Mouse (Mus musculus) macrophage (primary cell): ENCODE data around the gene Layn. TPM values are rescaled to one million over a fixed set of nuclear protein-coding genes. Genes with fewer than 3 reads are reported as not detected.
A peak's percentile ranks its signal among the peaks of the same experiment; 100 is the strongest.

Experiments used
- H3K27ac ChIP-seq: fragments of 350-480 bp; formaldehyde crosslinking; 2 replicates; pipeline ENCODE4 v1.9.0; 2021
- H3K36me3 ChIP-seq: fragments of 350-480 bp; formaldehyde crosslinking; 2 replicates; pipeline ENCODE4 v1.9.0; 2021; ENCODE audit errors: inconsistent target
- H3K4me3 ChIP-seq: fragments of 350-480 bp; formaldehyde crosslinking; 2 replicates; pipeline ENCODE4 v1.9.0; 2021; ENCODE audit errors: inconsistent target
- H3K79me2 ChIP-seq: fragments of 350-480 bp; formaldehyde crosslinking; 2 replicates; pipeline ENCODE4 v1.9.0; 2021; ENCODE audit errors: inconsistent target
- WGBS: methylation state at CpG from one replicate; pipeline ENCODE4 v1.1.7; 2026; ENCODE audit warnings: inconsistent platforms; ENCODE audit not compliant: missing documents; 5-methylcytosine and 5-hydroxymethylcytosine counted together
- polyA plus RNA-seq: library from polyadenylated mRNA; stranded (reverse); fragments of 250-400 nt; gene quantifications from 3 replicates; pipeline ENCODE4 v1.2.4, GENCODE M21; 2018; ENCODE audit warnings: inconsistent platforms
- total RNA-seq, 78 experiments: library from RNA; depleted of rRNA; stranded (reverse); fragments of 250-400 nt; gene quantifications; 1 replicate in 9 of 78; 2 replicates in 24 of 78; 3 replicates in 43 of 78; 4 replicates in 2 of 78; pipeline ENCODE4 v1.2.4; 2018; ENCODE audit warnings: inconsistent platforms in 56 of 78

Gene Layn
- 10 to 100 TPM in 18 of 26 experiments, 1 to 10 TPM in 8; 5.2 to 54.7 (median 15.2) TPM for total RNA-seq (2018; cell fraction: chromatin; rRNA removed)
- total RNA-seq (2018; cell fraction: cytosol; rRNA removed) = 10 to 100 TPM in 15 of 26 experiments, 1 to 10 TPM in 11; 5.9 to 41.5 (median 14.4) TPM
- 10 to 100 TPM in 21 of 26 experiments, 1 to 10 TPM in 5; 2.9 to 30.2 (median 13.5) TPM for total RNA-seq (2018; cell fraction: nucleus; rRNA removed)
- 5.6 to 10.0 TPM (median 5.9 TPM) in 3 replicates for polyA plus RNA-seq

DNA sequence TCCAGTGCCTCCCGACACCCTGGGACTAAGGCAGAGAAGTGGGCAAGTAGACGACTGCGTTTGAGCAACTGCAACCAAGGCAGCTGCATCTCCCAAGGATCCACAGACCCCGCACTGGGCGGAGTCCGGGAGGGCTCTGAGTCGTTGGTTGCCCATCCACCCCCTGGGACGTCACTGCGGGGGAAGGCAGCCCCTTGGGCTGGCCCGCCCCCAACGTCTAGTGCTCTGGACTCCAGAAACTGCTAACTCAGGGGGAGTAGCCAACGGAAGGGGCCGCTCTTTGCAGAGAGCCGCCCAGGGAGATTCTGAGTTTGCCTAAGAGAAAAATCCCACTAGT is at the start of gene Layn:
TSS of gene Layn (minus strand) at position 116 of the 337 bp plus-strand sequence.
- WGBS = under 1% methylated on average over 14 of the region's 14 CpGs
- Histone ChIP-seq H3K79me2 (no peaks in the 10 kb centered on the region), H3K4me3 (peak within 1 kb of the TSS; percentile 46), H3K36me3 (no peaks in the 10 kb centered on the region), H3K27ac (no peak within 1 kb of the TSS)

- no peaks in the 10 kb centered on the region for H3K79me2 ChIP-seq
- 72% methylated on average over 4 of the region's 4 CpGs for WGBS
- no peak overlapping the region for H3K4me3 ChIP-seq
- no peak overlapping the region for H3K27ac ChIP-seq
- H3K36me3 ChIP-seq = no peaks in the 10 kb centered on the region
These were observed 37.9 kb upstream of the Layn start for GRCm38 (mm10) chr9:51114767-51115166.

DNA sequence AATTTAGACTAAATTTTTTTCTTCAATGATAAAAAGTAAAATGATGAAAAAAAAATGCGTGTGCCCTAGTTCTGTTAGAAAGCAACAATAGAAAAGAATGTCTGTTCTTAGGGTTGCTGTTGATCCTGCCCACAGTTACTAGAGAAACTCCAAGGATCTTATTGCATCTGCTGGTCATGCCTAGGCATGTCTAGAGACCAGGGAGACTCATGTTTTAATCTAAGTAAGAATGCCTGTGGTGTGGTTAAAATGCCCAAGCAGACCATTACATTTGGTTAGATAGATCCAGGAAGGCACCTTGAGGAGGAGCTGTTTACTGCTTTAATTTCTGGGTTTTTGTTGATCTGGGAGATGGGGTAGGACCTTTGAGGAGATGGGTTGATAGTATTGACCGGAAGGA is 28.9 kb upstream of the Layn start:
- WGBS = 58% methylated on average over 2 of the region's 2 CpGs
- Histone ChIP-seq H3K79me2 (no peaks in the 10 kb centered on the region), H3K27ac (no peak overlapping the region), H3K4me3 (no peak overlapping the region), H3K36me3 (no peaks in the 10 kb centered on the region)

DNA sequence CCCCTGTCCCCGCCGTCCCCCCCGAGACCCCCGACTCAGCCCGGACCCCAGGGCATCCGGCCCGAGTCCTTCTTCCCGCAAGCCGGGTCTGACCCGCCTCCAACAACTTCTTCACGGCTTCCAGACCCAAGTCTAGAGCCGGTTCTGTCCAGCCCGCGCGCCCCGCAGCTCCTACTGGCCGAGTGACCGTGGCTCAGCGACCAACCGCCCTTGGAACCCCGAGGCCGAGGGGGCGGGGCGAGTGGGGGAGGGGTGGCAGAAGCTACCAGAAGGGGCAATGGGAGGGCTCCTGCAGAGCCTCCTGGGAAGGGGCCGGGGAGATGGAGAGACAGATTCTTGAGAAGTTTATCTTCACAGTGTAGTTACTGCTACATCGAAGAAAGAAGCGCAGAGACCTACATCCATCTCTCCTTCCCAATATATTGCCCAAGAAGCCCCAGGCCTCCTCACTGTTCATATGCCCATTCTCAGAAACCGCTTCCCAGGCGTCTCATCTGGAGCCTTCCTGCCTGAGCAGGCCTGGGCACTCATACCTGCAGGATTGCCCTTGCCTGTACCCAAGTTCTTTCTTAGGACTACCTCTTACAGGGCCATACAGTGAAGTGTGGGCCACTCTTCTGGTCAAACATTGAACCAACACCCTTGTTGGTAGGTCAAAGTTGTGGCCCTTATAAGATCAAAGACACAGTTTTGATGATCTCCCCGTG is 27.1 kb upstream of the Layn start:
- H3K36me3 ChIP-seq = no peaks in the 10 kb centered on the region
- no peak overlapping the region for H3K4me3 ChIP-seq

GRCm38 (mm10) chr9:51102963-51103807 is 26.3 kb upstream of the Layn start:
- H3K36me3 ChIP-seq = no peaks in the 10 kb centered on the region
- H3K27ac ChIP-seq = no peak overlapping the region
- H3K79me2 ChIP-seq = no peaks in the 10 kb centered on the region
- WGBS = 5% methylated on average over 38 of the region's 44 CpGs
- H3K4me3 ChIP-seq = no peak overlapping the region

More for the DNA sequence above, 27.1 kb upstream of the Layn start:
- 28% methylated on average over 20 of the region's 30 CpGs for WGBS
- H3K27ac ChIP-seq = no peak overlapping the region
- no peaks in the 10 kb centered on the region for H3K79me2 ChIP-seq

GRCm38 (mm10) chr9:51101756-51102425 is 25.0 kb upstream of the Layn start, which contains the start of gene 4833427G06Rik:
Gene 4833427G06Rik (minus strand): TSS chr9:51102078.
- H3K27ac ChIP-seq = no peak within 1 kb of the TSS
- no peaks in the 10 kb centered on the region for H3K36me3 ChIP-seq
- H3K4me3 ChIP-seq = no peak within 1 kb of the TSS
- WGBS = 11% methylated on average over 27 of the region's 27 CpGs
- no peaks in the 10 kb centered on the region for H3K79me2 ChIP-seq

- 52% methylated on average over 2 of the region's 2 CpGs for WGBS
- Histone ChIP-seq H3K27ac (no peak overlapping the region), H3K36me3 (no peaks in the 10 kb centered on the region), H3K4me3 (no peak overlapping the region), H3K79me2 (no peaks in the 10 kb centered on the region)
These were observed 19.4 kb upstream of the Layn start for GRCm38 (mm10) chr9:51096306-51096705.

- H3K4me3 ChIP-seq = no peak overlapping the region
- WGBS = 89% methylated on average over 5 of the region's 5 CpGs
- no peaks in the 10 kb centered on the region for H3K79me2 ChIP-seq
These were observed 16.8 kb upstream of the Layn start for GRCm38 (mm10) chr9:51093697-51094096.

GRCm38 (mm10) chr9:51081614-51082013 is 4.7 kb upstream of the Layn start:
- no peaks in the 10 kb centered on the region for H3K36me3 ChIP-seq
- 84% methylated on average over 5 of the region's 5 CpGs for WGBS
- no peak overlapping the region for H3K4me3 ChIP-seq
- H3K27ac ChIP-seq = no peak overlapping the region
- H3K79me2 ChIP-seq = no peaks in the 10 kb centered on the region

More at GRCm38 (mm10) chr9:51093697-51094096, 16.8 kb upstream of the Layn start:
- Histone ChIP-seq H3K27ac (no peak overlapping the region), H3K36me3 (no peaks in the 10 kb centered on the region)

DNA sequence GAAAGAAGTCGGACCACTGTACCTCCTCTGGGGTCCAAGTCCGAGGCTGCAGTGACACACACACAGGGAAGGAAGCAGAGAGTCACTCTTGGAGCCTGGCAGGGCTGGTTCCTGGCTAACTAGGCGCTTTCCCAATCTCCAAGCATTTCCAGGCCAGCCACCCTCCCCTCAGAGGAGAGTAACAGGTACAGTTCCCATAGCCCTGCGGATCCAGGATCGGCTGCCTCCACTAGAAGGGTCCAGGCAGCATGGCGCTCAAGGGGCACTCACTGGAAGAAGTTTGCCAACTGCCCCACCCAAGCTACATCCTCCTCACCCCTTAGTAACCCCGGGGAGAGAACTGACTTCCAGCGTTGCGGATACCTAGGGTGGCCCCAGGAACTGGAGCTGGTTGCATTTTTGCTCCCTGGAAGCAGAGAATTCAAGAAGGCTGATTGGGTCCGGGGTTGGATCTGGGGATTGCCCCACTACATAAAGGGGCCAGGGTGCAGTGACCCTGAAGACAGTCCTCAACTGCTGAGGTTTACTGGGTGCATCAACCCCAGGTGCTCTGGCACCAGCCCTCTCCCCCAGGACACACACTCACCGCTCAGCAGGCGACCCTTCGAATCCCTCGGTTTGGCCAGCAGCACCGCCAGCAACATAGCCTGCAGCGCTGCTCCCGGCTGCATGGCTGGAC is 455 bp downstream of the Layn start:
- WGBS = 3% methylated on average over 17 of the region's 17 CpGs
- Histone ChIP-seq H3K27ac (no peak overlapping the region), H3K4me3 (peak overlapping the region; percentile 46)

GRCm38 (mm10) chr9:51075780-51076179 is 1.1 kb downstream of the Layn start:
- peak overlapping the region; percentile 46; the same call in 1 of the 2 replicates for H3K4me3 ChIP-seq
- no peak overlapping the region for H3K27ac ChIP-seq
- WGBS = 54% methylated on average over 3 of the region's 3 CpGs
- H3K79me2 ChIP-seq = no peaks in the 10 kb centered on the region
- H3K36me3 ChIP-seq = no peaks in the 10 kb centered on the region

More for the DNA sequence above, 455 bp downstream of the Layn start:
- no peaks in the 10 kb centered on the region for H3K79me2 ChIP-seq
- no peaks in the 10 kb centered on the region for H3K36me3 ChIP-seq

DNA sequence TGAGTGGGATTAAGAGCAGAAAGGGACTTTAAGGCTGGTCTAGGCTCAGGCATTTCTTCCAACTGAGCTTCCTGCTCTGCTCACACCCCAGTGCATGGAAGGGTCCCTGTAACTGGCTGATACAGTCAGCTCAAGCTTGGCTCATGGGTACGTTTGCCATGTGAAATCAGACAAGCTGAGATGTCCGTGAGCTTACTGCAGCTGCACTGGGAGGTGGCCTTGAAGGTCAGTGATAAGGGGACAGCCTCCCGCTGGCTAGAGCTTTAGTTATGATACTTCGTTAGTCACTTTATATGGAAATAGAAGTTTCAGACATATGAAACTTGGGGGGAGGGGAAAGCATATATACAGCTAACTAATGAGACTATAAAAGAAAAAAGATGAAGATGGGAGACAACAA is 6.1 kb downstream of the Layn start:
- H3K4me3 ChIP-seq = no peak overlapping the region
- 95% methylated on average over 4 of the region's 4 CpGs for WGBS
- no peaks in the 10 kb centered on the region for H3K79me2 ChIP-seq
- H3K36me3 ChIP-seq = no peaks in the 10 kb centered on the region
- H3K27ac ChIP-seq = no peak overlapping the region

- WGBS = 54% methylated on average over 3 of the region's 3 CpGs
These were observed 8.7 kb downstream of the Layn start for GRCm38 (mm10) chr9:51068202-51068601.

DNA sequence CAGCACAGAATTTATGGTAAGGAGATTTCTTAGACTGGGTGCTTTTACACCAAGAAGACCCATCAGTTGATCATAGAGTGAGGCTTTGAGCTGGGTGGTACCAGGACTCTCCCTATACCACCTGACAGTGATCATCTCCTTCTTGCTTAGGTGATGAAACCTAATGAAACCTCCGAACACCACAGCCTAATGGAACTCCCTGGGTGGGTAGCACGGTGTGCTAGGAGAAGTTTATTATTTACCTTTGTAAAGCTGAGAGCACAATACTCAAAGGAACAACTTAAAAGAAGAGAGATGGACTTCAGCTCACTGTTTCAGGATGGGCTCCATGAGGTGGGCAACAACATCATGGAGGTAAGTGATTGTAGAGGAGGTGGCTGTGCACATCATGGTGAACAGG is 16.3 kb downstream of the Layn start, which contains the start of gene Btg4:
TSS of gene Btg4 (plus strand) at position 301 of the 400 bp plus-strand sequence.
- no peaks in the 10 kb centered on the region for H3K36me3 ChIP-seq
- no peak within 1 kb of the TSS for H3K4me3 ChIP-seq
- H3K79me2 ChIP-seq = no peaks in the 10 kb centered on the region
- H3K27ac ChIP-seq = no peak within 1 kb of the TSS
- 100% methylated on average over 2 of the region's 2 CpGs for WGBS

More at GRCm38 (mm10) chr9:51068202-51068601, 8.7 kb downstream of the Layn start:
- no peak overlapping the region for H3K4me3 ChIP-seq
- H3K36me3 ChIP-seq = no peaks in the 10 kb centered on the region
- no peak overlapping the region for H3K27ac ChIP-seq
- no peaks in the 10 kb centered on the region for H3K79me2 ChIP-seq
